Mouse (Mus musculus) MEL (cell line): ENCODE data around the gene Sema3b. TPM values are rescaled to one million over a fixed set of nuclear protein-coding genes. Genes with fewer than 3 reads are reported as not detected.
A peak's percentile ranks its signal among the peaks of the same experiment; 100 is the strongest.

ENCODE experiments used
- DNase-seq: peaks from one replicate; pipeline ENCODE4 v3.0.0; 2011; ENCODE audit warnings: low read depth, low spot score
- H3K27ac ChIP-seq: 2 replicates; pipeline ENCODE4 v1.5.1; 2012; ENCODE audit warnings: low read depth, mild to moderate bottlenecking, control low read depth, low read length, moderate library complexity; ENCODE audit not compliant: control insufficient read depth
- H3K27me3 ChIP-seq, 2 experiments: fragments of 150-350 bp in 1 of 2; sonication (generic) in 1 of 2; 2 replicates each; pipeline ENCODE4 v1.6.1; 2012; ENCODE audit warnings: low read length in 2 of 2, mild to moderate bottlenecking in 2 of 2, improper control_type of control experiment in 1 of 2, moderate library complexity in 1 of 2; ENCODE audit not compliant: insufficient read depth in 2 of 2, control insufficient read depth in 1 of 2
- H3K36me3 ChIP-seq, 2 experiments: 2 replicates each; pipeline ENCODE4 v1.6.1; 2012 to 2014; ENCODE audit warnings: low read length in 2 of 2, improper control_type of control experiment in 1 of 2, inconsistent platforms in 1 of 2, mild to moderate bottlenecking in 1 of 2; ENCODE audit not compliant: insufficient read depth in 2 of 2, control insufficient read depth in 1 of 2
- H3K4me1 ChIP-seq, 2 experiments: fragments of 150-350 bp in 1 of 2; sonication (generic) in 1 of 2; 2 replicates each; pipeline ENCODE4 v1.6.1; 2012; ENCODE audit warnings: low read length in 2 of 2, improper control_type of control experiment in 1 of 2, mild to moderate bottlenecking in 1 of 2; ENCODE audit not compliant: insufficient read depth in 2 of 2, control insufficient read depth in 1 of 2
- H3K4me3 ChIP-seq, 2 experiments: fragments of 150-350 bp in 1 of 2; sonication (generic) in 1 of 2; 2 replicates each; pipeline ENCODE4 v1.5.1; 2012; ENCODE audit warnings: low read depth in 2 of 2, low read length in 2 of 2, mild to moderate bottlenecking in 2 of 2, moderate library complexity in 2 of 2, control low read depth in 1 of 2, improper control_type of control experiment in 1 of 2; ENCODE audit not compliant: control insufficient read depth in 1 of 2, insufficient read depth in 1 of 2
- H3K79me2 ChIP-seq: 2 replicates; pipeline ENCODE4 v1.6.1; 2012; ENCODE audit warnings: mild to moderate bottlenecking, low read length, moderate library complexity; ENCODE audit not compliant: control insufficient read depth, poor library complexity, insufficient read depth
- H3K9ac ChIP-seq: 2 replicates; pipeline ENCODE4 v1.6.1; 2012; ENCODE audit warnings: low read depth, mild to moderate bottlenecking, control low read depth, low read length, moderate library complexity; ENCODE audit not compliant: control insufficient read depth, poor library complexity, severe bottlenecking
- H3K9me3 ChIP-seq: fragments of 150-350 bp; sonication (generic); replicated peaks from 2 replicates; pipeline ENCODE4 v1.6.1; 2012; ENCODE audit warnings: mild to moderate bottlenecking, low read length, improper control_type of control experiment, moderate library complexity; ENCODE audit not compliant: insufficient read depth
- BHLHE40 ChIP-seq: IDR thresholded peaks from 2 replicates; pipeline ENCODE4 v1.6.1; 2012; ENCODE audit warnings: low read depth, mild to moderate bottlenecking, inconsistent platforms, low read length, improper control_type of control experiment, borderline replicate concordance
- E2F4 ChIP-seq: IDR thresholded peaks from 2 replicates; pipeline ENCODE4 v1.6.1; 2011; ENCODE audit warnings: low read depth, low read length, improper control_type of control experiment, borderline replicate concordance
- ELF1 ChIP-seq: IDR thresholded peaks from 2 replicates; pipeline ENCODE4 v1.6.1; 2014; ENCODE audit warnings: low read depth, mild to moderate bottlenecking, inconsistent platforms, low read length, improper control_type of control experiment, moderate library complexity
- GABPA ChIP-seq: IDR thresholded peaks from 2 replicates; pipeline ENCODE4 v1.6.1; 2012; ENCODE audit warnings: low read depth, mild to moderate bottlenecking, inconsistent platforms, low read length, improper control_type of control experiment, moderate library complexity
- HCFC1 ChIP-seq: IDR thresholded peaks from 2 replicates; pipeline ENCODE4 v1.6.1; 2012; ENCODE audit warnings: low read depth, mild to moderate bottlenecking, inconsistent platforms, low read length, improper control_type of control experiment, moderate library complexity
- KAT2A ChIP-seq: conservative IDR thresholded peaks from 2 replicates; pipeline ENCODE4 v1.6.1; 2012; ENCODE audit warnings: low read depth, low read length, improper control_type of control experiment, inconsistent platforms
- MAFK ChIP-seq: IDR thresholded peaks from 2 replicates; pipeline ENCODE4 v1.6.1; 2011; ENCODE audit warnings: low read depth, mild to moderate bottlenecking, low read length, improper control_type of control experiment, borderline replicate concordance
- MEF2A ChIP-seq: IDR thresholded peaks from 2 replicates; pipeline ENCODE4 v1.6.1; 2014; ENCODE audit warnings: low read depth, mild to moderate bottlenecking, inconsistent platforms, low read length, improper control_type of control experiment; ENCODE audit not compliant: poor library complexity, insufficient replicate concordance, severe bottlenecking; ENCODE audit errors: extremely low read depth
- MXI1 ChIP-seq: IDR thresholded peaks from 2 replicates; pipeline ENCODE4 v1.6.1; 2011; ENCODE audit warnings: mild to moderate bottlenecking, low read depth, low read length, improper control_type of control experiment
- MYB ChIP-seq: IDR thresholded peaks from 2 replicates; pipeline ENCODE4 v1.6.1; 2011; ENCODE audit warnings: mild to moderate bottlenecking, low read depth, low read length, improper control_type of control experiment
- NRF1 ChIP-seq: IDR thresholded peaks from 2 replicates; pipeline ENCODE4 v1.6.1; 2014; ENCODE audit warnings: low read depth, mild to moderate bottlenecking, inconsistent platforms, low read length, improper control_type of control experiment, moderate library complexity; ENCODE audit not compliant: poor library complexity, insufficient read depth, severe bottlenecking
- POLR2A ChIP-seq, 2 experiments: IDR thresholded peaks; 2 replicates each; pipeline ENCODE4 v1.6.1; 2011 to 2012; ENCODE audit warnings: low read length in 2 of 2, mild to moderate bottlenecking in 2 of 2, control low read depth in 1 of 2, improper control_type of control experiment in 1 of 2, low read depth in 1 of 2, moderate library complexity in 1 of 2; ENCODE audit not compliant: control insufficient read depth in 1 of 2, insufficient read depth in 1 of 2, poor library complexity in 1 of 2
- POLR2AphosphoS5 ChIP-seq: IDR thresholded peaks from 2 replicates; pipeline ENCODE4 v1.6.1; 2012; ENCODE audit warnings: low read depth, borderline replicate concordance, mild to moderate bottlenecking, inconsistent platforms, low read length, moderate library complexity, mixed read lengths
- RAD21 ChIP-seq: IDR thresholded peaks from 2 replicates; pipeline ENCODE4 v1.6.1; 2011; ENCODE audit warnings: mild to moderate bottlenecking, low read depth, low read length, improper control_type of control experiment
- RCOR1 ChIP-seq: IDR thresholded peaks from 2 replicates; pipeline ENCODE4 v1.6.1; 2012; ENCODE audit warnings: low read depth, mild to moderate bottlenecking, inconsistent platforms, low read length, improper control_type of control experiment
- SIN3A ChIP-seq: IDR thresholded peaks from 2 replicates; pipeline ENCODE4 v1.6.1; 2012; ENCODE audit warnings: low read length, improper control_type of control experiment, inconsistent platforms
- SMC3 ChIP-seq: IDR thresholded peaks from 2 replicates; pipeline ENCODE4 v1.6.1; 2011; ENCODE audit warnings: low read depth, low read length, improper control_type of control experiment
- TCF12 ChIP-seq: IDR thresholded peaks from 2 replicates; pipeline ENCODE4 v1.6.1; 2014; ENCODE audit warnings: low read depth, mild to moderate bottlenecking, inconsistent platforms, low read length, improper control_type of control experiment, moderate library complexity
- USF1 ChIP-seq: IDR thresholded peaks from 2 replicates; pipeline ENCODE4 v1.6.1; 2014; ENCODE audit warnings: low read depth, mild to moderate bottlenecking, inconsistent platforms, low read length, improper control_type of control experiment, moderate library complexity
- ZNF384 ChIP-seq: IDR thresholded peaks from 2 replicates; pipeline ENCODE4 v1.6.1; 2012; ENCODE audit warnings: low read depth, mild to moderate bottlenecking, inconsistent platforms, low read length, improper control_type of control experiment
- polyA plus RNA-seq, 2 experiments: library from polyadenylated mRNA; stranded (reverse) in 1 of 2; unstranded in 1 of 2; fragments of >175 nt in 1 of 2; fragments of >200 nt in 1 of 2; gene quantifications; 2 replicates each; pipeline versions ENCODE4 v1.2.1 to v1.2.4; 2012; ENCODE audit warnings: low replicate concordance in 2 of 2, low read depth in 1 of 2; ENCODE audit not compliant: insufficient read length in 2 of 2, insufficient read depth in 1 of 2, missing spikeins in 1 of 2
- total RNA-seq: library from RNA; depleted of rRNA; stranded (reverse); fragments of 300-350 nt; gene quantifications from 2 replicates; pipeline ENCODE4 v1.2.3, GENCODE M21; 2012

The Sema3b gene
- total and polyA plus RNA-seq, 3 experiments = 0.04 to 0.21 TPM; not detected in 1

- 0 out of 2 replicates have a peak, but pooled peaks have one; percentile 3 for TF ChIP-seq TCF12
- TF ChIP-seq KAT2A = no peak
Measured at GRCm38 (mm10) chr9:107568331-107569261, 40.4 kb downstream of the Sema3b start (continued).

- Histone ChIP-seq H3K4me1 (peaks cover 9 to 49% of the 10 kb centered on the region in 2 experiments), H3K27ac (peak within 1 kb of the TSS; percentile 82), H3K27me3 (no peaks in the 10 kb centered on the region), H3K79me2 (peaks cover 23% of the 10 kb centered on the region), H3K4me3 (peak within 1 kb of the TSS; percentile 54 to 76), H3K36me3 (peaks cover 0 to 30% of the 10 kb centered on the region in 2 experiments; a peak in 2 of 4 replicates), H3K9ac (peak within 1 kb of the TSS; percentile 77)
- no peak for DNase-seq
- no peak for TF ChIP-seq NRF1
- no peak for TF ChIP-seq HCFC1
- TF ChIP-seq SMC3 = no peak
- TF ChIP-seq MYB = no peak
- TF ChIP-seq SIN3A = no peak
- TF ChIP-seq ZNF384 = no peak
- no peak for TF ChIP-seq RCOR1
- TF ChIP-seq MAFK = no peak
- no peak for TF ChIP-seq BHLHE40
- no peak for TF ChIP-seq RAD21
- no peak for TF ChIP-seq GABPA
- TF ChIP-seq POLR2A (IDR thresholded peaks at IDR 0.05; ENCODE audit: control insufficient read depth in 1 of 2, insufficient read depth in 1 of 2, low read depth in 1 of 2, low read length in 2 of 2, poor library complexity in 1 of 2) = no peak
- no peak for TF ChIP-seq USF1
- no peak for TF ChIP-seq POLR2AphosphoS5
- TF ChIP-seq ELF1 = no peak
- TF ChIP-seq KAT2A = no peak
- TF ChIP-seq MXI1 = no peak
- no peak for TF ChIP-seq E2F4
- TF ChIP-seq MEF2A = no peak
- TF ChIP-seq, all 39 proteins: peak for 0
- H3K9me3 ChIP-seq = no peaks in the 10 kb centered on the region
Measured at GRCm38 (mm10) chr9:107567702-107568319, 41.2 kb downstream of the Sema3b start, which contains the start of gene Hyal2. Gene Hyal2 (plus strand): TSS chr9:107567945.
